In genomic region chr7:25658657-25659472, GRCm38 (mm10) we compare ENCODE assay signal across 8 mouse cellular contexts. TPM values are rescaled to one million over a fixed set of nuclear protein-coding genes. Genes with fewer than 3 reads are reported as not detected.
DNase-seq lines count a peak whose midpoint lies in the region; ATAC-seq lines count a peak whose summit lies in the region.

Gene Bckdha (minus strand): TSS chr7:25658981.
Gene Exosc5 (plus strand): TSS chr7:25659164.

- no peaks in the 10 kb centered on the region for H3K9me3 ChIP-seq in heart, embryonic 13.5 days
- no peaks in the 10 kb centered on the region for H3K9me3 ChIP-seq in liver, embryonic 12.5 days (replicated peaks)
- H3K9me3 ChIP-seq in stomach, embryonic 15.5 days = no peaks in the 10 kb centered on the region

- H3K27ac ChIP-seq in brown adipose tissue, adult 24 weeks (replicated peaks; ENCODE audit: low read depth, low read length) = peak within 1 kb of the TSS; percentile 96
- peak within 1 kb of the TSS; percentile 57 for H3K27ac ChIP-seq in heart, embryonic 13.5 days (replicated peaks)
- peak within 1 kb of the TSS; percentile 54 for H3K27ac ChIP-seq in liver, embryonic 12.5 days
- H3K27ac ChIP-seq in stomach, embryonic 15.5 days = peak within 1 kb of the TSS; percentile 78

- no peaks in the 10 kb centered on the region for H3K27me3 ChIP-seq in heart, embryonic 13.5 days (replicated peaks)
- no peaks in the 10 kb centered on the region for H3K27me3 ChIP-seq in liver, embryonic 12.5 days (replicated peaks)
- H3K27me3 ChIP-seq in stomach, embryonic 15.5 days (replicated peaks) = no peaks in the 10 kb centered on the region

- peak within 1 kb of the TSS; percentile 84 for H3K4me2 ChIP-seq in heart, embryonic 13.5 days
- peak within 1 kb of the TSS; percentile 83 for H3K4me2 ChIP-seq in liver, embryonic 12.5 days
- peak within 1 kb of the TSS; percentile 72 for H3K4me2 ChIP-seq in stomach, embryonic 15.5 days

- peak within 1 kb of the TSS; percentile 88 for H3K9ac ChIP-seq in heart, embryonic 13.5 days
- peak within 1 kb of the TSS; percentile 73 for H3K9ac ChIP-seq in liver, embryonic 12.5 days
- H3K9ac ChIP-seq in stomach, embryonic 15.5 days = peak within 1 kb of the TSS; percentile 47

- peak; percentile 99 for DNase-seq in CD4-positive, CD25-positive, alpha-beta regulatory T cell, adult 2 months (ENCODE audit: low read depth, low spot score)
- DNase-seq in fat pad, adult 2 months (ENCODE audit: extremely low read depth, low read depth, low spot score) = peak; percentile 96
- peak; percentile 99 for DNase-seq in kidney, postnatal 10 days
- DNase-seq in natural killer cell, adult 2 months (ENCODE audit: low spot score in 2 of 2) = peak; percentile 100

- H3K4me3 ChIP-seq in brown adipose tissue, adult 24 weeks (ENCODE audit: insufficient read depth, low read depth, low read length) = peak within 1 kb of the TSS; percentile 82
- peak within 1 kb of the TSS; percentile 82 for H3K4me3 ChIP-seq in heart, embryonic 13.5 days
- H3K4me3 ChIP-seq in liver, embryonic 12.5 days = peak within 1 kb of the TSS; percentile 77
- H3K4me3 ChIP-seq in stomach, embryonic 15.5 days (replicated peaks) = peak within 1 kb of the TSS; percentile 67

- WGBS in heart, embryonic 13.5 days = under 1% methylated on average over 50 of the region's 50 CpGs
- under 1% methylated on average over 50 of the region's 50 CpGs for WGBS in liver, embryonic 12.5 days (ENCODE audit: insufficient replicate concordance)
- WGBS in stomach, embryonic 15.5 days = under 1% methylated on average over 50 of the region's 50 CpGs

- peak; percentile 97 for ATAC-seq in heart, embryonic 13.5 days (ENCODE audit: extremely low read depth, insufficient number of reproducible peaks, low FRiP score, low TSS enrichment)
- peak; percentile 96 for ATAC-seq in liver, embryonic 12.5 days
- peak; percentile 98 for ATAC-seq in stomach, embryonic 15.5 days (ENCODE audit: insufficient read depth, low FRiP score, low read depth)

- peaks cover 7% of the 10 kb centered on the region for H3K4me1 ChIP-seq in brown adipose tissue, adult 24 weeks (ENCODE audit: control insufficient read depth, insufficient read depth, insufficient read length, low read length)
- peaks cover 23% of the 10 kb centered on the region for H3K4me1 ChIP-seq in heart, embryonic 13.5 days
- H3K4me1 ChIP-seq in liver, embryonic 12.5 days = peaks cover 54% of the 10 kb centered on the region
- peaks cover 11% of the 10 kb centered on the region for H3K4me1 ChIP-seq in stomach, embryonic 15.5 days

- peaks cover 15% of the 10 kb centered on the region for H3K36me3 ChIP-seq in heart, embryonic 13.5 days
- H3K36me3 ChIP-seq in liver, embryonic 12.5 days = peaks cover 31% of the 10 kb centered on the region
- H3K36me3 ChIP-seq in stomach, embryonic 15.5 days = no peaks in the 10 kb centered on the region; the same call in 1 of the 2 replicates

RNA-seq across cellular contexts. Expression of gene Bckdha, which starts in this region (rescaled TPM):
- polyA plus RNA-seq in brown adipose tissue, adult 24 weeks (2012; ENCODE audit: insufficient read depth, insufficient read length, missing spikeins) = 622 and 668 TPM in 2 replicates
- 56.3 and 56.9 TPM in 2 replicates for polyA plus RNA-seq in heart, embryonic 13.5 days (2015; fragmentation: Nextera tagmentation; extraction: Ambion mirVana)
- polyA plus RNA-seq in liver, embryonic 12.5 days (2016; fragmentation: Nextera tagmentation; extraction: Ambion mirVana) = 21.0 and 21.7 TPM in 2 replicates
- polyA plus RNA-seq in stomach, embryonic 15.5 days (2015; fragmentation: Nextera tagmentation; extraction: Ambion mirVana) = 54.5 and 56.8 TPM in 2 replicates

RNA-seq across cellular contexts. Expression of gene Exosc5, which starts in this region (rescaled TPM):
- 38.1 and 39.7 TPM in 2 replicates for polyA plus RNA-seq in brown adipose tissue, adult 24 weeks (2012; ENCODE audit: insufficient read depth, insufficient read length, missing spikeins)
- polyA plus RNA-seq in heart, embryonic 13.5 days (2015; fragmentation: Nextera tagmentation; extraction: Ambion mirVana) = 40.4 and 42.1 TPM in 2 replicates
- 80.4 and 82.2 TPM in 2 replicates for polyA plus RNA-seq in liver, embryonic 12.5 days (2016; fragmentation: Nextera tagmentation; extraction: Ambion mirVana)
- 71.8 and 79.8 TPM in 2 replicates for polyA plus RNA-seq in stomach, embryonic 15.5 days (2015; fragmentation: Nextera tagmentation; extraction: Ambion mirVana)

Comparison
In these comparisons a context has a peak if more than half of its experiments do, and no peak if none do; other contexts are left out.
1. Peak in every context shown above with its lines: DNase-seq, ATAC-seq, H3K4me3 ChIP-seq and H3K27ac ChIP-seq.
2. RNA of gene Bckdha (polyA plus RNA-seq): 622 to 668 TPM in brown adipose tissue, adult 24 weeks; 56.3 to 56.9 TPM in heart, embryonic 13.5 days, 54.5 to 56.8 TPM in stomach, embryonic 15.5 days and 21.0 to 21.7 TPM in liver, embryonic 12.5 days; every median in the first group is over 10 times any median in the second.